Mouse (Mus musculus) midbrain, embryonic 11.5 days (tissue): ENCODE data around the gene Ssbp4. TPM values are rescaled to one million over a fixed set of nuclear protein-coding genes. Genes with fewer than 3 reads are reported as not detected.

ENCODE experiments used
- ATAC-seq: fragments of 200-750 bp; cut with Nextera tagmentation; 2 replicates; pipeline ENCODE4 v1.8.0; 2017; ENCODE audit warnings: moderate TSS enrichment, moderate library complexity; ENCODE audit not compliant: low FRiP score
- DNase-seq: peaks from one replicate; pipeline ENCODE4 v3.0.0; 2015; ENCODE audit warnings: low spot score; ENCODE audit errors: missing footprints
- H3K27ac ChIP-seq: fragments of 300-500 bp; sonication (generic); 2 replicates; pipeline ENCODE4 v1.5.1; 2014; ENCODE audit warnings: low read depth, low read length
- H3K27me3 ChIP-seq: fragments of 300-500 bp; sonication (generic); 2 replicates; pipeline ENCODE4 v1.6.1; 2014; ENCODE audit warnings: mild to moderate bottlenecking, low read length, moderate library complexity, mixed read lengths; ENCODE audit not compliant: control insufficient read depth, insufficient read depth
- H3K36me3 ChIP-seq: fragments of 300-500 bp; sonication (generic); 2 replicates; pipeline ENCODE4 v1.6.1; 2014; ENCODE audit warnings: mild to moderate bottlenecking, low read length, moderate library complexity, mixed read lengths; ENCODE audit not compliant: control insufficient read depth, insufficient read depth
- H3K4me1 ChIP-seq: fragments of 300-500 bp; sonication (generic); 2 replicates; pipeline ENCODE4 v1.6.1; 2014; ENCODE audit warnings: low read length; ENCODE audit not compliant: control insufficient read depth, insufficient read depth
- H3K4me2 ChIP-seq: fragments of 300-500 bp; sonication (generic); 2 replicates; pipeline ENCODE4 v1.6.1; 2014; ENCODE audit warnings: mild to moderate bottlenecking, moderate library complexity
- H3K4me3 ChIP-seq: fragments of 300-500 bp; sonication (generic); 2 replicates; pipeline ENCODE4 v1.5.1; 2014; ENCODE audit warnings: low read depth, low read length
- H3K9ac ChIP-seq: fragments of 300-500 bp; sonication (generic); 2 replicates; pipeline ENCODE4 v1.6.1; 2014; ENCODE audit warnings: low read length
- H3K9me3 ChIP-seq: fragments of 300-500 bp; sonication (generic); 2 replicates; pipeline ENCODE4 v1.6.1; 2016; ENCODE audit warnings: low read length; ENCODE audit not compliant: control insufficient read depth
- WGBS: fragments of 180-500 bp; shearing (Covaris S2); extraction: QIAGEN DNeasy Blood & Tissue Kit; methylation state at CpG from one replicate; pipeline ENCODE4 v1.1.7; 2014; 5-methylcytosine and 5-hydroxymethylcytosine counted together
- polyA plus RNA-seq: library from polyadenylated mRNA; unstranded; fragments of >200 nt; fragmentation: Nextera tagmentation; extraction: Ambion mirVana; gene quantifications from 2 replicates; pipeline ENCODE4 v1.2.1, GENCODE M21; 2014

Gene Ssbp4
- polyA plus RNA-seq, 1 experiment from 2014 or later, result 96.9 TPM

GRCm38 (mm10) chr8:70648921-70649320 is 40.2 kb upstream of the Ssbp4 start:
- Histone ChIP-seq H3K4me1 (peaks cover 12% of the 10 kb centered on the region), H3K4me3 (no peak overlapping the region), H3K27me3 (no peaks in the 10 kb centered on the region), H3K27ac (no peak overlapping the region; the same call in 1 of the 2 replicates), H3K4me2 (no peak overlapping the region), H3K9me3 (no peaks in the 10 kb centered on the region), H3K36me3 (peaks cover 12% of the 10 kb centered on the region), H3K9ac (0 out of 2 replicates have a peak overlapping the region, but pooled peaks have one; percentile 16)
- DNase-seq, result no peak
- ATAC-seq, result no peak
- WGBS, result 66% methylated on average over 3 of the region's 3 CpGs

GRCm38 (mm10) chr8:70648164-70648442 is 39.4 kb upstream of the Ssbp4 start:
- H3K27ac ChIP-seq, result no peak overlapping the region

GRCm38 (mm10) chr8:70647343-70648163 is 38.9 kb upstream of the Ssbp4 start:
- Histone ChIP-seq H3K36me3 (peaks cover 12% of the 10 kb centered on the region), H3K4me2 (no peak overlapping the region), H3K9me3 (no peaks in the 10 kb centered on the region), H3K9ac (0 out of 2 replicates have a peak overlapping the region, but pooled peaks have one; percentile 5), H3K27ac (peak overlapping the region; percentile 48; the same call in 1 of the 2 replicates), H3K4me1 (peaks cover 10% of the 10 kb centered on the region), H3K4me3 (no peak overlapping the region), H3K27me3 (no peaks in the 10 kb centered on the region)
- ATAC-seq, result peak; percentile 57; the same call in 1 of the 2 replicates
- 60% methylated on average over 8 of the region's 8 CpGs for WGBS
- DNase-seq, result no peak

More at GRCm38 (mm10) chr8:70648164-70648442, 39.4 kb upstream of the Ssbp4 start:
- DNase-seq, result no peak
- WGBS, result 33% methylated on average over 1 of the region's 1 CpGs
- Histone ChIP-seq H3K4me1 (peaks cover 10% of the 10 kb centered on the region), H3K36me3 (peaks cover 12% of the 10 kb centered on the region), H3K4me3 (no peak overlapping the region), H3K9me3 (no peaks in the 10 kb centered on the region), H3K27me3 (no peaks in the 10 kb centered on the region), H3K9ac (no peak overlapping the region), H3K4me2 (no peak overlapping the region)
- ATAC-seq, result no peak

GRCm38 (mm10) chr8:70646775-70647174 is 38.1 kb upstream of the Ssbp4 start:
- ATAC-seq, result no peak
- no peak overlapping the region for H3K9ac ChIP-seq
- no peaks in the 10 kb centered on the region for H3K9me3 ChIP-seq
- H3K27me3 ChIP-seq, result no peaks in the 10 kb centered on the region
- H3K27ac ChIP-seq, result peak overlapping the region; percentile 48; the same call in 1 of the 2 replicates
- peaks cover 10% of the 10 kb centered on the region for H3K36me3 ChIP-seq
- H3K4me2 ChIP-seq, result no peak overlapping the region
- DNase-seq, result no peak
- H3K4me3 ChIP-seq, result no peak overlapping the region
- H3K4me1 ChIP-seq, result peaks cover 10% of the 10 kb centered on the region

- no peaks in the 10 kb centered on the region for H3K9me3 ChIP-seq
- no peak for ATAC-seq
- peaks cover 10% of the 10 kb centered on the region for H3K4me1 ChIP-seq
- no peaks in the 10 kb centered on the region for H3K27me3 ChIP-seq
- no peak overlapping the region for H3K27ac ChIP-seq
- H3K4me3 ChIP-seq, result no peak overlapping the region
- peaks cover 10% of the 10 kb centered on the region for H3K36me3 ChIP-seq
- no peak overlapping the region for H3K4me2 ChIP-seq
- no peak for DNase-seq
- 78% methylated on average over 6 of the region's 6 CpGs for WGBS
- H3K9ac ChIP-seq, result no peak overlapping the region
Measured at GRCm38 (mm10) chr8:70646369-70646768, 37.7 kb upstream of the Ssbp4 start.

GRCm38 (mm10) chr8:70645501-70646224 is 37.0 kb upstream of the Ssbp4 start:
- H3K27me3 ChIP-seq, result no peaks in the 10 kb centered on the region
- H3K4me3 ChIP-seq, result no peak overlapping the region
- DNase-seq (no peak), ATAC-seq (no peak)
- WGBS, result 64% methylated on average over 17 of the region's 17 CpGs
- peaks cover 10% of the 10 kb centered on the region for H3K4me1 ChIP-seq
- no peak overlapping the region for H3K4me2 ChIP-seq
- no peak overlapping the region for H3K27ac ChIP-seq
- H3K36me3 ChIP-seq, result peaks cover 10% of the 10 kb centered on the region
- H3K9ac ChIP-seq, result no peak overlapping the region
- no peaks in the 10 kb centered on the region for H3K9me3 ChIP-seq

GRCm38 (mm10) chr8:70644065-70644464 is 35.4 kb upstream of the Ssbp4 start:
- H3K4me1 ChIP-seq, result peaks cover 10% of the 10 kb centered on the region
- H3K4me3 ChIP-seq, result no peak overlapping the region
- no peak for DNase-seq
- no peak overlapping the region for H3K27ac ChIP-seq
- 82% methylated on average over 2 of the region's 2 CpGs for WGBS
- ATAC-seq, result no peak
- H3K27me3 ChIP-seq, result no peaks in the 10 kb centered on the region
- no peaks in the 10 kb centered on the region; the same call in 1 of the 2 replicates for H3K36me3 ChIP-seq
- no peaks in the 10 kb centered on the region for H3K9me3 ChIP-seq
- H3K4me2 ChIP-seq, result no peak overlapping the region
- H3K9ac ChIP-seq, result no peak overlapping the region

- 72% methylated on average over 3 of the region's 3 CpGs for WGBS
- Histone ChIP-seq H3K4me1 (peaks cover 10% of the 10 kb centered on the region), H3K9ac (no peak overlapping the region), H3K4me2 (no peak overlapping the region), H3K9me3 (no peaks in the 10 kb centered on the region), H3K36me3 (no peaks in the 10 kb centered on the region), H3K27me3 (no peaks in the 10 kb centered on the region), H3K4me3 (no peak overlapping the region), H3K27ac (no peak overlapping the region)
- DNase-seq (no peak), ATAC-seq (no peak)
Measured at GRCm38 (mm10) chr8:70643019-70643418, 34.3 kb upstream of the Ssbp4 start.

GRCm38 (mm10) chr8:70638752-70639151 is 30.1 kb upstream of the Ssbp4 start:
- Histone ChIP-seq H3K4me3 (no peak overlapping the region), H3K9ac (no peak overlapping the region), H3K27ac (no peak overlapping the region), H3K27me3 (no peaks in the 10 kb centered on the region), H3K9me3 (no peaks in the 10 kb centered on the region), H3K36me3 (no peaks in the 10 kb centered on the region), H3K4me2 (no peak overlapping the region), H3K4me1 (no peaks in the 10 kb centered on the region)
- ATAC-seq (no peak), DNase-seq (no peak)
- 81% methylated on average over 9 of the region's 9 CpGs for WGBS
